Mouse (Mus musculus): ENCODE measurements at regions not wholly inside any gene's neighbourhood (a gene's known extent, or its start where the extent isn't known, plus 50 kb on each side); places are given as distances from the start of the nearest gene placed in this dataset.

- Histone ChIP-seq H3K79me2 (ENCODE audit: control insufficient read depth, insufficient read depth, low read length, poor library complexity) (no peaks in the 10 kb centered on the region), H3K27ac (ENCODE audit: control insufficient read depth, low read depth, low read length) (no peak overlapping the region)
- TF ChIP-seq POLR2AphosphoS5 (IDR thresholded peaks at IDR 0.05; ENCODE audit: borderline replicate concordance, low read depth, low read length) (no peak), POLR2AphosphoS2 (IDR thresholded peaks at IDR 0.05; ENCODE audit: low read length) (no peak), MXI1 (IDR thresholded peaks at IDR 0.05; ENCODE audit: low read depth, low read length) (no peak)
These were observed 371.0 kb upstream of the Hs6st1 start for GRCm38 (mm10) chr1:35697218-35697617.

GRCm38 (mm10) chr1:35697834-35698500 is 370.2 kb upstream of the Hs6st1 start:
- Histone ChIP-seq H3K4me1 (ENCODE audit: control insufficient read depth in 1 of 2, insufficient read depth in 2 of 2, low read length in 2 of 2) (no peaks in the 10 kb centered on the region), H3K36me3 (ENCODE audit: control insufficient read depth in 1 of 2, insufficient read depth in 2 of 2, low read length in 2 of 2) (no peaks in the 10 kb centered on the region), H3K27ac (ENCODE audit: control insufficient read depth, low read depth, low read length) (no peak overlapping the region), H3K9ac (ENCODE audit: control insufficient read depth, low read depth, low read length, poor library complexity, severe bottlenecking) (no peak overlapping the region), H3K9me3 (replicated peaks; ENCODE audit: insufficient read depth, low read length) (no peaks in the 10 kb centered on the region), H3K79me2 (ENCODE audit: control insufficient read depth, insufficient read depth, low read length, poor library complexity) (no peaks in the 10 kb centered on the region), H3K27me3 (ENCODE audit: control insufficient read depth in 1 of 2, insufficient read depth in 2 of 2, low read length in 2 of 2) (no peaks in the 10 kb centered on the region), H3K4me3 (ENCODE audit: control insufficient read depth in 1 of 2, insufficient read depth in 1 of 2, low read depth in 2 of 2, low read length in 2 of 2) (no peak overlapping the region)
- DNase-seq (ENCODE audit: low read depth, low spot score), result no peak
- no peak for TF ChIP-seq USF2 (IDR thresholded peaks at IDR 0.05; ENCODE audit: borderline replicate concordance in 1 of 2, insufficient read depth in 1 of 2, low read depth in 1 of 2, low read length in 2 of 2)
- no peak for TF ChIP-seq ETS1 (IDR thresholded peaks at IDR 0.05; ENCODE audit: low read depth, low read length)
- no peak for TF ChIP-seq USF1 (IDR thresholded peaks at IDR 0.05; ENCODE audit: low read depth, low read length)
- no peak for TF ChIP-seq MXI1 (IDR thresholded peaks at IDR 0.05; ENCODE audit: low read depth, low read length)
- TF ChIP-seq CTCF (IDR thresholded peaks at IDR 0.05 in 2 of 3, conservative IDR thresholded peaks at IDR 0.05 in 1 of 3; ENCODE audit: control insufficient read depth in 1 of 3, insufficient read depth in 1 of 3, low read depth in 2 of 3, low read length in 3 of 3, poor library complexity in 1 of 3, severe bottlenecking in 1 of 3), result no peak
- TF ChIP-seq POLR2AphosphoS2 (IDR thresholded peaks at IDR 0.05; ENCODE audit: low read length), result no peak
- no peak for TF ChIP-seq RCOR1 (IDR thresholded peaks at IDR 0.05; ENCODE audit: low read depth, low read length)
- no peak for TF ChIP-seq MAX (IDR thresholded peaks at IDR 0.05; ENCODE audit: low read length)

More at GRCm38 (mm10) chr1:35697218-35697617, 371.0 kb upstream of the Hs6st1 start:
- H3K9me3 ChIP-seq (replicated peaks; ENCODE audit: insufficient read depth, low read length), result no peaks in the 10 kb centered on the region
- H3K27me3 ChIP-seq (ENCODE audit: control insufficient read depth in 1 of 2, insufficient read depth in 2 of 2, low read length in 2 of 2), result no peaks in the 10 kb centered on the region
- H3K36me3 ChIP-seq (ENCODE audit: control insufficient read depth in 1 of 2, insufficient read depth in 2 of 2, low read length in 2 of 2), result no peaks in the 10 kb centered on the region
- no peak overlapping the region for H3K4me3 ChIP-seq (ENCODE audit: control insufficient read depth in 1 of 2, insufficient read depth in 1 of 2, low read depth in 2 of 2, low read length in 2 of 2)
- no peaks in the 10 kb centered on the region for H3K4me1 ChIP-seq (ENCODE audit: control insufficient read depth in 1 of 2, insufficient read depth in 2 of 2, low read length in 2 of 2)
- H3K9ac ChIP-seq (ENCODE audit: control insufficient read depth, low read depth, low read length, poor library complexity, severe bottlenecking), result no peak overlapping the region
- DNase-seq (ENCODE audit: low read depth, low spot score), result no peak

GRCm38 (mm10) chr1:35702585-35702984 is 365.6 kb upstream of the Hs6st1 start:
- no peak for TF ChIP-seq MXI1 (IDR thresholded peaks at IDR 0.05; ENCODE audit: low read depth, low read length)
- TF ChIP-seq MYC (IDR thresholded peaks at IDR 0.05; ENCODE audit: low read depth, low read length), result no peak
- TF ChIP-seq MAX (IDR thresholded peaks at IDR 0.05; ENCODE audit: low read length), result no peak
- TF ChIP-seq CTCF (IDR thresholded peaks at IDR 0.05 in 2 of 3, conservative IDR thresholded peaks at IDR 0.05 in 1 of 3; ENCODE audit: control insufficient read depth in 1 of 3, insufficient read depth in 1 of 3, low read depth in 2 of 3, low read length in 3 of 3, poor library complexity in 1 of 3, severe bottlenecking in 1 of 3), result no peak
- no peak for TF ChIP-seq NRF1 (IDR thresholded peaks at IDR 0.05; ENCODE audit: insufficient read depth, low read depth, low read length, poor library complexity, severe bottlenecking)
- no peak for TF ChIP-seq RCOR1 (IDR thresholded peaks at IDR 0.05; ENCODE audit: low read depth, low read length)
- no peak for TF ChIP-seq TBP (IDR thresholded peaks at IDR 0.05; ENCODE audit: low read depth, low read length)
- TF ChIP-seq ELF1 (IDR thresholded peaks at IDR 0.05; ENCODE audit: low read depth, low read length), result no peak
- no peak for TF ChIP-seq HCFC1 (IDR thresholded peaks at IDR 0.05; ENCODE audit: low read depth, low read length)
- TF ChIP-seq ZNF384 (IDR thresholded peaks at IDR 0.05; ENCODE audit: low read depth, low read length), result no peak
- no peak for TF ChIP-seq E2F4 (IDR thresholded peaks at IDR 0.05; ENCODE audit: borderline replicate concordance, low read depth, low read length)
- no peak for TF ChIP-seq CHD2 (IDR thresholded peaks at IDR 0.05; ENCODE audit: low read length)
- TF ChIP-seq ZKSCAN1 (IDR thresholded peaks at IDR 0.05; ENCODE audit: low read depth, low read length), result no peak
- no peak for TF ChIP-seq GATA1 (IDR thresholded peaks at IDR 0.05; ENCODE audit: low read depth, low read length)

More at GRCm38 (mm10) chr1:35702585-35702984, 365.6 kb upstream of the Hs6st1 start:
- no peaks in the 10 kb centered on the region for H3K36me3 ChIP-seq (ENCODE audit: control insufficient read depth in 1 of 2, insufficient read depth in 2 of 2, low read length in 2 of 2)
- no peaks in the 10 kb centered on the region for H3K79me2 ChIP-seq (ENCODE audit: control insufficient read depth, insufficient read depth, low read length, poor library complexity)
- H3K27ac ChIP-seq (ENCODE audit: control insufficient read depth, low read depth, low read length), result no peak overlapping the region
- no peak overlapping the region for H3K9ac ChIP-seq (ENCODE audit: control insufficient read depth, low read depth, low read length, poor library complexity, severe bottlenecking)
- no peaks in the 10 kb centered on the region for H3K4me1 ChIP-seq (ENCODE audit: control insufficient read depth in 1 of 2, insufficient read depth in 2 of 2, low read length in 2 of 2)
- no peak overlapping the region for H3K4me3 ChIP-seq (ENCODE audit: control insufficient read depth in 1 of 2, insufficient read depth in 1 of 2, low read depth in 2 of 2, low read length in 2 of 2)
- H3K27me3 ChIP-seq (ENCODE audit: control insufficient read depth in 1 of 2, insufficient read depth in 2 of 2, low read length in 2 of 2), result no peaks in the 10 kb centered on the region
- no peaks in the 10 kb centered on the region for H3K9me3 ChIP-seq (replicated peaks; ENCODE audit: insufficient read depth, low read length)
- no peak for DNase-seq (ENCODE audit: low read depth, low spot score)
